Mouse (Mus musculus) embryonic fibroblast, embryonic 13.5 days (primary cell): Measurements from ENCODE around the gene Bahcc1.

ENCODE experiments used
- CTCF ChIP-seq: IDR thresholded peaks from 2 replicates; pipeline ENCODE4 v1.5.1; 2011; ENCODE audit warnings: mild to moderate bottlenecking, control low read depth, low read length, moderate library complexity, borderline replicate concordance; ENCODE audit not compliant: insufficient read depth
- POLR2A ChIP-seq: IDR thresholded peaks from 2 replicates; pipeline ENCODE4 v1.6.1; 2011; ENCODE audit warnings: low read depth, mild to moderate bottlenecking, control low read depth, low read length, moderate library complexity

DNA sequence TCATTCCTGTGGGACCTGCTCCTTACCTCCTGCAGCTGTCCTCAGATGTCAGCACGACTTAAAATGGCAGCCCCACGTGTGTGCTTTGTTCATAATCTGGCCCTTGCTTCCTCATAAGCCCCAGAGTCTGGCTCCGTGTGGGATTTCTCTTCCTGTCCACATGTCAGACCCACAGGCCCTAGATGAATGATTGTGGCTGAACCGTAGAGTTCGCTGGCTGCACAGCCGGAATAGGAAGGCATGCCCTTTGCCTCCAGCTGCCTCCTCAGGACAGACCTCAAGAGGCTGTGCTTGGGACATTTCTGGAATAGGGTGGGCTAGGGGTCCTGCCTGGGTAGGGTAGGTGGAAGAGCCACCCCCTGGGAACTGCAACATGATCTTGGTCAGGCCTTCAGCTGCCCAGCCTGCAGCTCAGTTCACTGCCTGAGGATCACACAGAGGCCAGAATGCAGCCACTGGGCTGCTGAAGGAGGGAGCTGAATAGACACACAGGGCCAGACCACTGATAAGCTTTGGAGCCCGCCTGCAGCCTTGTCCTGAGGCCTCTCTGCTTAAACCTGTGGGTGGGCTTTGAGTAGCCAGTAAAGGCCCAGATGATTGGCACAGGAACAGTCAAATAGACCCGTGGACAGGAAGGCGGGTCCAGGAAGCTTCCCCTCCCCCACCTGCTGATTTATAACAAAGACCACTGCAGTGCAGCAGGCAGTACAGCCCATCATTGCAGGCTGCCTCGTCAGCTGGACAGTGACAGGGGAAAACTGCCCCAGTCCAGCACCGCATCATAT, 16.0 kb upstream of the Bahcc1 start:
- TF ChIP-seq CTCF (no peak), POLR2A (no peak)
